Mouse (Mus musculus) megakaryocyte, embryonic 14.5 days (primary cell): ENCODE measurements around the gene St3gal3. TPM values are rescaled to one million over a fixed set of nuclear protein-coding genes. Genes with fewer than 3 reads are reported as not detected.

ENCODE experiments used
- H3K27me3 ChIP-seq: replicated peaks from 2 replicates; pipeline ENCODE3; 2012; ENCODE audit warnings: inconsistent platforms
- H3K36me3 ChIP-seq: replicated peaks from 2 replicates; pipeline ENCODE3; 2012; ENCODE audit warnings: low read length, inconsistent platforms, mixed read lengths
- H3K4me1 ChIP-seq: 2 replicates; pipeline ENCODE4 v1.6.1; 2012; ENCODE audit warnings: inconsistent platforms
- H3K4me3 ChIP-seq: replicated peaks from 2 replicates; pipeline ENCODE3; 2012; ENCODE audit warnings: moderate library complexity, mild to moderate bottlenecking, inconsistent platforms
- H3K9me3 ChIP-seq: 2 replicates; pipeline ENCODE4 v1.6.1; 2012; ENCODE audit warnings: inconsistent platforms
- FLI1 ChIP-seq: IDR thresholded peaks from 2 replicates; pipeline ENCODE4 v1.6.1; 2012; ENCODE audit warnings: low read length, inconsistent platforms, mixed read lengths
- GATA1 ChIP-seq: IDR thresholded peaks from 3 replicates; pipeline ENCODE4 v1.6.1; 2012; ENCODE audit warnings: mixed read lengths, low read length, inconsistent platforms, borderline replicate concordance
- polyA plus RNA-seq: library from polyadenylated mRNA; stranded (reverse); fragments of >175 nt; gene quantifications from 2 replicates; pipeline ENCODE4 v1.2.3, GENCODE M21; 2012; ENCODE audit warnings: low replicate concordance; ENCODE audit not compliant: insufficient read depth

St3gal3 gene
- polyA plus RNA-seq, 1 experiment: 17.4 TPM

DNA sequence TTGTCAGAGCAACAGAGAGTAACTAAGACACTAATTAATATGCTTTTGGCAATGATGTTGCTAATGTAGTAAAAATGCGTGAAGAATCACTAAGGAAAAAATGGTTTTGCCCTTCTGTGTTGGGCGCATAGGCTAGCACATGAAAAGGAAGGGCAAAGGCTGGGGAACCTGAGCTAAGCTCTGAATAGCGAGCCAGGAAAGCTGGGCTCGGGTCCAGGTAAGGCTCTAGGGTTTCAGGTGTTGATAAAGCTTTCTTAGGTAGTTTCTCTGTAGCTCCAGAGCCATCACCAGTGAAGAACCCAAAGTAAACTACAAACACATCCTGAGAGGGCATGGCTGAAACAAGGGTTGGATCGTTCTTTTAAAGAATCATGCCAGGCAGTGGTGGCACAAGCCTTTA, 6.8 kb upstream of the St3gal3 start:
- Histone ChIP-seq H3K27me3 (no peaks in the 10 kb centered on the region), H3K4me3 (no peak overlapping the region), H3K4me1 (peaks cover 44% of the 10 kb centered on the region), H3K9me3 (no peaks in the 10 kb centered on the region), H3K36me3 (peaks cover 97% of the 10 kb centered on the region)
- no peak for TF ChIP-seq GATA1
- no peak for TF ChIP-seq FLI1

- Histone ChIP-seq H3K27me3 (no peaks in the 10 kb centered on the region), H3K9me3 (no peaks in the 10 kb centered on the region), H3K4me1 (peaks cover 47% of the 10 kb centered on the region), H3K36me3 (peaks cover 78% of the 10 kb centered on the region), H3K4me3 (no peak overlapping the region)
- TF ChIP-seq FLI1 (no peak), GATA1 (no peak)
These were observed 4.2 kb upstream of the St3gal3 start for GRCm38 (mm10) chr4:118138891-118139290.

DNA sequence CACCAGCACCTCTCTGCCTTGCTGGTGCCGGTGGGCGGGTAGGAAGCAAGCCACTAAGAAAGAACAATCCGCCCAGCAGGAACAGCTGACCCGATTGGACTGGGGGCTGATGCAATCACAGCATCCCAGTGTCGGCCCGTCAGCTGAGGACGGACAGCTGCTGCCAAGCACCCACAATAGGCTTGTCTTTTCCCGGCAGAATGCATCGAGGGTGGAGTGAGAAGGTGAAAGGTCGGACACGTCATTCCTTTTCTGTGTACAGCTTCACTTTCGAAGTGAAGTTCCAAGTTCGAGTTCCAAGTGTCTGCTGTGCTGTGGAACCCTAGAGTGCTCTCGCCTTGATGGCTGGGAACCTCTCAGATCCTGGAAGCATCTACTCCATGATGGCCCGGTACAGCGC, 3.1 kb upstream of the St3gal3 start:
- H3K36me3 ChIP-seq: peaks cover 68% of the 10 kb centered on the region
- H3K4me1 ChIP-seq: peaks cover 54% of the 10 kb centered on the region
- no peaks in the 10 kb centered on the region for H3K9me3 ChIP-seq
- H3K4me3 ChIP-seq: no peak overlapping the region
- no peaks in the 10 kb centered on the region for H3K27me3 ChIP-seq
- TF ChIP-seq FLI1 (no peak), GATA1 (no peak)

DNA sequence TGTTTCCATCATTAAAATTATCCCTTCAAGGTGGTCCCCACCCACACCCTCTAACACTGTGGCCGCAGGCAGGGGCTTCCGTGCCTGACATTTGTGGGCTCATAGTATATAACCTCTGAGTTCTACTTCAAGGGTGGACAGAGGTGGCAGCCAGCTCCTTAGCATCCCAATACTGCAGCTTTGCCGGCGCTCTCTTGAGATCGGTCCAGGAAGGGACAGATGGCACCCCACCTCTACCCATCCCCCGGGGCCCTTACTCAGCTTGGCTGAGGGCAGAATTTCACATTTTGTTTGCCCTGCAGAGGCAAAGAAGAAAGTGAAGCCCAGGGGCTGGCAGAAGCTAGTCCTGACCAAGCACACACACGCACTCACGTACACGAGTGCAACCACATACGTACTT, 2.6 kb upstream of the St3gal3 start:
- TF ChIP-seq GATA1 (no peak), FLI1 (no peak)
- Histone ChIP-seq H3K4me3 (peak overlapping the region; percentile 23), H3K36me3 (peaks cover 63% of the 10 kb centered on the region), H3K9me3 (no peaks in the 10 kb centered on the region), H3K27me3 (no peaks in the 10 kb centered on the region), H3K4me1 (peaks cover 60% of the 10 kb centered on the region)

GRCm38 (mm10) chr4:118135414-118135813, 700 bp upstream of the St3gal3 start:
- peak overlapping the region; percentile 94 for H3K4me3 ChIP-seq
- H3K27me3 ChIP-seq: no peaks in the 10 kb centered on the region
- peaks cover 69% of the 10 kb centered on the region for H3K4me1 ChIP-seq
- no peaks in the 10 kb centered on the region for H3K9me3 ChIP-seq
- TF ChIP-seq FLI1 (no peak), GATA1 (no peak)
- H3K36me3 ChIP-seq: peaks cover 44% of the 10 kb centered on the region

- H3K36me3 ChIP-seq: peaks cover 6% of the 10 kb centered on the region
- TF ChIP-seq GATA1: no peak
- TF ChIP-seq FLI1: no peak
- H3K27me3 ChIP-seq: no peaks in the 10 kb centered on the region
- no peak overlapping the region for H3K4me3 ChIP-seq
- H3K4me1 ChIP-seq: peaks cover 61% of the 10 kb centered on the region
- H3K9me3 ChIP-seq: no peaks in the 10 kb centered on the region
These were observed 3.4 kb downstream of the St3gal3 start for GRCm38 (mm10) chr4:118131329-118131728.

DNA sequence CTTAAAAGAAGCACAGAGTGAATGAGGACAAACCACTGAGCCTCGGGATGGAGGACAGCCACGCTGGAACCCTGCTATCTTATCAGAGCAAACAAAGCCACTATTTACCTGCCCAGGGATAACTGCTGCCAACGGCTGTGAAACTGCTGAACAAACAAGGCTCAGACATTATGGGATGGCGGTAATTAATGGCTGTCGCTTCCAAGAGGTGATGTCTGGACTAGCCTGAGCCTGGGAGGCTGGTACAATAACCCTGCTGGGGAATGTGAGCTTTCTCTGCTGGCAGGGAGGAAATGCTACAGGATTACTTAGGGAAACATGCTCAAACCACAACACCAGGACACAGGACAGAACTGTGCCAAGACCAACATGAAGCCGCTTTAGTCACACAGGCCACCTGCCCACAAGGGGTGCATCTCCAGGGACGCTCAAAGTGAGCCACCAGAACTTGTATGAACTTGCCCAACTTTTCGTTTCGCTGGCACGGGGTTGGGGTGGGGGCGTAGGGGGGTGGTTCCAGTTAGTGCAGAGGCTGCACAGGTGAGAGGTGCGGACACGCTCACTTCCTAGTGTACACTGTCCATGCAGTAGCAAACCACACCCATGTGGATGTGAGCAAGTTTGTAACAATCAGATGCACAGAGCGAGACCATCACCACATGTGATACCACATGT, 11.5 kb downstream of the St3gal3 start:
- Histone ChIP-seq H3K4me1 (peaks cover 22% of the 10 kb centered on the region), H3K4me3 (no peak overlapping the region), H3K27me3 (no peaks in the 10 kb centered on the region), H3K9me3 (no peaks in the 10 kb centered on the region; the same call in 1 of the 2 replicates), H3K36me3 (peaks cover 16% of the 10 kb centered on the region)
- TF ChIP-seq FLI1 (no peak), GATA1 (no peak)

- H3K9me3 ChIP-seq: peaks cover 8% of the 10 kb centered on the region
- TF ChIP-seq GATA1: no peak
- H3K4me1 ChIP-seq: peaks cover 14% of the 10 kb centered on the region
- H3K27me3 ChIP-seq: no peaks in the 10 kb centered on the region
- peaks cover 20% of the 10 kb centered on the region for H3K36me3 ChIP-seq
- H3K4me3 ChIP-seq: no peak overlapping the region
These were observed 12.6 kb downstream of the St3gal3 start for GRCm38 (mm10) chr4:118122078-118122477.

DNA sequence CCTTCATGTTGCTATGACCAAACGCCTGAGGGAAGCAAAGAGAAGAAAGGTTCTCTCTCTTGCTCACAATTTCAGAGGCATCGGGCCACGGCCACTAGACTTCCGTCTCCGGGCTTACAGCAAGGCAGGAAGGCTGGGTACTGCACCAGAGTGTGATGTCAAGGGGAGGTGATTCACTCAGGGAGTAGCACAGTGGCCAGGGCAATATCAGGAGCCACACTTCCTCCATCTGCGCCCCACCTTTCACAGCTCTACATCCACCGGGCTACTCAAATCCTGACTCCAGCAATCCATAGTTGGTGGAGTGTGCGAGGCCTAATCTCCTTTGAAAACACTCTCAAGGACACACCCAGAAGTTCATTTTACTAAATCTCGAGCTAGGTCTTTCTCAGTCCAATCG, 17.1 kb downstream of the St3gal3 start:
- Histone ChIP-seq H3K9me3 (peaks cover 17% of the 10 kb centered on the region), H3K27me3 (no peaks in the 10 kb centered on the region), H3K4me3 (no peak overlapping the region), H3K36me3 (peaks cover 17% of the 10 kb centered on the region), H3K4me1 (peaks cover 10% of the 10 kb centered on the region)
- TF ChIP-seq FLI1 (no peak), GATA1 (no peak)

DNA sequence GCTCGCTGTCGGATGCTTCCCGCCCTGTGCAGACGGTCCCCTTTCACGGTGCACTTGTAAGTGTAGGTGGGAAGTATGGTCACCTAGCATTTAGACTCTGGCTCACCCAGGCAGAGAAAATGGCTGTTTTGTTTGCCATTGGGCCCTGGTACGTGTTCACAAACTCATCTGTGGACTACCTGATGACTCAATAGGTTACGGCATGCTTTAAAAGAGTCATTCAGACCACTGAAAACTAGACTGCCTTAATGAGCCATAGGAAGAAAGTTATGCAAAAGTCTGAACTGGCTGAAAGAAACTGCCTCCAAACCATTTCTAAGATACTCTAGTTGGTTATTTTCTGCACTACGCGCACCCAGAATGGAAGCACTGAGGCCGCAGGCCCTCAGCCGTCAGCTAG, 18.6 kb downstream of the St3gal3 start:
- Histone ChIP-seq H3K4me1 (peaks cover 14% of the 10 kb centered on the region), H3K36me3 (peaks cover 18% of the 10 kb centered on the region), H3K27me3 (no peaks in the 10 kb centered on the region), H3K4me3 (no peak overlapping the region), H3K9me3 (peaks cover 29% of the 10 kb centered on the region)
- no peak for TF ChIP-seq FLI1

DNA sequence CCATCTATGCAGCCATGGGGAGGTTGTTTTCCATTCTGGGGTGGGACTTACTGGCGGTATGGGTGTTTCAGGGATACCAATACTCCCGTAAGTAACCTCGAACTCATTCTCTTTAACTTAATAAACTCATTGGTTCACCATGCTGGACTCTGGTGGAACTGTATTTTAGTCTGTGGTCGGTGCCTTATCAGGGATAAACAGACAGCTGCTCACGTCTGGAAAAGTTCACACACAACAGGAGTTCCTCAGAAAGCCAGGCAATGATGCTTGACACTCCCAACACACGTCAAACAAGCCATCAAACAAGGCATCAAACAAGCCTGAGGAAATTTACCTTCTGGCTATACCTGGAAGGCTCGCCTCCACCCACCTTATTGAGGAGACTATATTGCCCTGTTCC, 19.6 kb downstream of the St3gal3 start:
- Histone ChIP-seq H3K4me3 (no peak overlapping the region), H3K36me3 (peaks cover 22% of the 10 kb centered on the region), H3K27me3 (no peaks in the 10 kb centered on the region), H3K4me1 (peaks cover 14% of the 10 kb centered on the region), H3K9me3 (peaks cover 36% of the 10 kb centered on the region)
- TF ChIP-seq FLI1: no peak
- no peak for TF ChIP-seq GATA1
